Mouse (Mus musculus): ENCODE results near the gene Calcoco1.
A peak's percentile ranks its signal among the peaks of the same experiment; 100 is the strongest.

Calcoco1 gene

DNA sequence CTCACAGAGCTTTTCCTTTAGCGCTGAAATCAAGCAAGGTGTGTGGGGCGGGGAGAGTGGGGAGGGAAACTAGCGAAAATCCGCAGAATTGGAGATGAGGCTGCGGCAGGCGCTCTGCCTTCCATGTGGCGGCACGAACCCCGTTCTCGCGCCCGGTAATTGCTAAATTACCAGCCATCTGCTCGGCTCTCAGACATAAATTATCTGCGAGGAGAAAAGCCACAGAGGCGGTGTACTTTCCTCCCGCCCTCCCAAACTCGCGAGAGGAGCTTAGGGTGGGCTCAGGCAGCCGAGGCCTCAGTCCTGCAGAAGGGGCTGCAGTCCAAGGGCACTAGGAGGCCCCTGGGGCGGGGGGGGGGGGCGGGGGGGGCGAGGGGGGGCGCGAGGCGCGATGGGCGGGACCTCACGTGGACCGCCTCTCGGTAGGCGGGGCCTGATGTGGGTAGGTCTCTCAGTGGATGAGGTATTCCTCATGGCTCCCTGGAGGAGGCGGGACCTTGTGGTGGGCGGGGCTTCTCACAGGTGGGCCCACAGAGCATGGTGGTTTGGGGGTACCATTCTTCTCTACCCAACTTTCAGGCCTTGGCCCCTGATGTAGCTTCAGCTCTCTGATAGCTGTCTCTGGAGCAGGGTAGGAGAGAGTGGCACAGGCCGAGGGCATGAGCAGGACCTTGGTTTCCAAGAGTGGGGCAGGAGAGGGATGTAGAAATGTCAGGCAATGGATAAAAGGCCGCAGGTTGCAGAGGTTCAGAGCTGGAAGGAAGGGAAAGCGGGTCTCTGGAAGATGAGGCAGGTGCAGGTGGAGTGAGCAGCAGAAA is 14.4 kb upstream of the Calcoco1 start:
- peak; percentile 78 for DNase-seq

DNA sequence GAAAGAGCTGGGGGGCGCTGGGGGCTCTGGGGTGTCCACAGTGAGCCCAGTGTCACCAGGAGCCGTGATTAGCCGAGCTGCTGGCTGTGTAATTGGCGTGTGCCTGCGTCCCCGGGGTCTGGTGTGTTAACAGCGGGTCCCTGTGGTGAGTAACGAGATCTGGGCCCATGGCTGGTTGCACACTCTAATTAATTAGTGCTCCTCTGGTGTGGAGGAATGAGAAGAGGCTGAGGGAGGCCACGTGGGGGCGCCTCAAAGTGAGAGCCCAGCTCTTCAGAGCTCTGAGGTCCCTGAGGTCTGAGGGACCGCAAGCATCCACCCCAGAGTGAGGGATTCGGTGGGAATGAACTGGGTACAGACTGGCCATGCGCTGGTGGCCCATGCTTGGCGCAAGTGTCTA is 13.1 kb upstream of the Calcoco1 start:
- peak; percentile 68 for DNase-seq

DNA sequence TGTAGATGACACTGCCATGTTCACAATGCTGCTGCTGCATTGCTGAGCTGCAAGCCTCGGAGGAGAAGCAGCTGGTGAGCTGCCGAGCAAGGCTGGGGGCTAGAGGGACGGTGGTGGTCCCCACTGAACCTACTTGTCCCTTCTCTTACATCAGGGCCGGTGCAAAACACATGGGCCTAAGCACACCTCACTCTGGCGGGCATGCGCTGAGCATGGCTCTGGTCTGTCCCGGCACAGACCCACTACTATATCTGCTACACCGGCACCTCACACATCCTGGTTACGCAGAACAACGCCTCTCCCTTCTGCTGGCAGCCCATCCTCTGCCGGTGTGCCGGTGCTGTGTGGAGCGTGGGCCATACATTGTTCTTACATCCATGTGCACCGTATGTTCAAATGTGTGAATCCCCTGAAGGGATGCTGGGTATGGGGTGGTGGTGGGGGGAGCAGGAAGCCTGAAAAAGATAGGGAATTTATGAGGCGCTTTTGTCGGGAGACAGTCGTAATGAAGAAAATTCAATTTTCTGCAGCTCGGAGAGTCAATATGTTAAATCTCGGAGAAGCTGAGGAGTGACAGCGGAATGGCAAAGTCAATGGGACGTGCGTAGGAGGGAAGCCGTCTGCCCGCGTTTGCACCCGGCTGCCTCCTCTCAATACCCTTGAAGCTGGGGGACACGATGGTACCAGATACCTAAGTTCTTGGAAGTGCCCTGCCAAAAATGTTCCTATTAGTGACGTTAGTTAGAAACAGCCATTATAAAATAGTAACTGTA is 12.0 kb upstream of the Calcoco1 start:
- peak; percentile 54 for DNase-seq

DNA sequence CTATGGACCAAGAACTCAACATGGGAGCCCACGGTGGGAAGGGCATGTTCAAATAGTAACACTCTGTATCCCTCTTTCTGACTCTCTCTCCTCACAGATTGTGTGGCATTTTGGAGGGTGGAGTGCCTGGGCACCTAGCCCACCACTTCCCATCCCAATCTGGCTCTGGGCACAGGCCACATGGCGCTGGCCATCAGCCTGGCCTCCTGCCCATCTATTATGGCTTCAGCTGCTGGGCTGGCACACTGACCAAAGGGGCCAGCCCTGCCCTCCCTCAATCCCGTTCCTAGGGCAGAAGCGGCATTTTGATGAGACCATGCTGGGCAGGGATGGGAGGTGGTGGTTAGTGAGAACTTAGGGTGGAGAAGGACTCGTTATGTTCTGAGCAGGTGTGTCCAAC is 11.3 kb upstream of the Calcoco1 start:
- DNase-seq, result peak; percentile 99

DNA sequence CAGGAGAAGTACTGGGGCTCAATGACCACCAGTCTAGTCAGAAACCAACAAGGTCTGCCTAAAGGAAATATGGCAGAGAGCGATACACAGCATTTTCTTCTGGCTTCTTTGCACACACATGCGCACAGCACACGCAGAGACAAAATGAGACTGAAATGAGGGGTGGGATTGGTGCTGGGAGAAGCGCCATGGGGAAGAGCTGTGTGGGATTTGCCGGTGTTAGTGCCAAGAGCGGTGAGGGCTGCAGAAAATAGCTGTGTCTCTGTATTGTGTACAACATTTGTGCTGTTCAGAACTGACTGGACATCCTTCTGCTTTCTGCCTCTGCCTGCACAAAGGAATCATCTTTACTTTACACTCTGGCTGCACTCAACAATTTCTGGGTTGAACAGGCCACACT is 10.4 kb upstream of the Calcoco1 start:
- peak; percentile 41 for DNase-seq

DNA sequence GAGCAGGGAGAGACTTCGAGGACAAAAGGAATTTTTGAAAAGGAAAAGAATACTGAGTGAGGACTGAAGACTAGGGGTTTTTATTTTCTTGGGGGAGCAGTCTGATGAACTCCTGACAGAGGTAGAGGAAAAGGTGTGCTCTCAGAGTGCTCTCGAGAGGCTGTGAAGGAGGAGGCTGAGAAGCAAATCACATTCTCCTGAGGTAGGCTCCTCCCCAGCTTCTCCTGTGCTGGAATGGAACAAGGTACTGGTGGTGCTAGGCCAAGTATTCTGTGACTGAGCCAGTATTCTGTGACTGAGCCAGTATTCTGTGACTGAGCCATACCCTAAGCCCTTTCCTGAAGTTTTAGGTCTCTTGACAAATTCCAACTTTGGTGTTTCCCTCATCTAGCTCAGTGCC is 6.0 kb upstream of the Calcoco1 start:
- no peak for DNase-seq

DNA sequence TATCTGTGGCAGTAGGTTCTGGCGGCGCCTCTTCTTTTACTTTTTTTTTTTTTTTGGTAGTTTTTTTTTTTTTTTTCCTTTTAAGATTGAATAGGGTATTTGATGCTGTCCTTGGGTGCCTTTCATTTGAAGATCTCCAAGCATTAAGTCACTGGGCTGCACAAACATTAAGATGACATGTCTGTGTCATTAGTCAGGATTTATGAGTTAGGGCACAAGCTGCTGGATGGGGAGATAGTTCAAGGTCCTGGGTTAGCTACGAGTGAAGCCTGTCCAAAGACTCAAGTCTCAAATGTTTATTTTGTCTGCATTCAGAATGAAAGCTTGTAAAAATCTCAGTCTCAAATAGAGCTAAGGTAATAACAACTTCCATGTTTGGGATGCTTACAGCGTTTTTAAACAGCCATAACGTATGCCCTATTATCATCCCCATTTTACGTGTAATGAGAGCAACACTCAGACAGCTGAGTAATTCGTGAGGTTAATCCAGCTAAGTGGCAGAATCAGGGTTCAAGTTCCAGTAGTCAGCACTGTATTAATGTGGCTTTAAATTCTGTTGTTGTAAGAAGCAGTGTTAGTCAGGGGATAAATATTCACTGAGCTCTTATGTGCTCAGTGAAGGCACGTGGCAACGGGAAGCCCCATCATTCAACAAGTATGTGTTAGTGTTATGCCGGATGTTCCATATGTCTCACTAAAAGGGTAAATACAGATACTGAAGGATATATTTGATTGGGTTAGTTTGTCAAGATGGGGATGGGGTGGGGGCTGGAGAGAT is 1.6 kb upstream of the Calcoco1 start:
- no peak for DNase-seq

DNA sequence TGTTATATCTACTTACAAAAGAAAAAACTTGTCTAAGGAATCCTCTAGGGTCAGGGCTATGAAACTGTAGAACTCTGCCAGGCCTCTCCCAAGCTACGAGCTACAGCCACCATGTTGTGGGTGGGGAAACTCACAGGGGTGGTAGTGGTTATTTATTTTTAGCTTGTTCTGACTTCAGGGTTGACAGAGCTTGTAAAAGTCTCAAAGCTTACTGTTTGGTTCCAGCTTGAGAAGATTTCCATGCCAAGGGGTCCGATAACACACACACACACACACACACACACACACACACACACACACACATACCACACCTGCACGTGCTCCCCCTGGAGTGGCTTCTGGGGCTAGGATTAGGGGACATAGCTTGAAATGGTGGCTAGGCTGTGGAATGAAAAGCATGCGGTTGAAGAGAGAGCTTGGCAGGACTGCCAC is 538 bp upstream of the Calcoco1 start:
- no peak for DNase-seq

DNA sequence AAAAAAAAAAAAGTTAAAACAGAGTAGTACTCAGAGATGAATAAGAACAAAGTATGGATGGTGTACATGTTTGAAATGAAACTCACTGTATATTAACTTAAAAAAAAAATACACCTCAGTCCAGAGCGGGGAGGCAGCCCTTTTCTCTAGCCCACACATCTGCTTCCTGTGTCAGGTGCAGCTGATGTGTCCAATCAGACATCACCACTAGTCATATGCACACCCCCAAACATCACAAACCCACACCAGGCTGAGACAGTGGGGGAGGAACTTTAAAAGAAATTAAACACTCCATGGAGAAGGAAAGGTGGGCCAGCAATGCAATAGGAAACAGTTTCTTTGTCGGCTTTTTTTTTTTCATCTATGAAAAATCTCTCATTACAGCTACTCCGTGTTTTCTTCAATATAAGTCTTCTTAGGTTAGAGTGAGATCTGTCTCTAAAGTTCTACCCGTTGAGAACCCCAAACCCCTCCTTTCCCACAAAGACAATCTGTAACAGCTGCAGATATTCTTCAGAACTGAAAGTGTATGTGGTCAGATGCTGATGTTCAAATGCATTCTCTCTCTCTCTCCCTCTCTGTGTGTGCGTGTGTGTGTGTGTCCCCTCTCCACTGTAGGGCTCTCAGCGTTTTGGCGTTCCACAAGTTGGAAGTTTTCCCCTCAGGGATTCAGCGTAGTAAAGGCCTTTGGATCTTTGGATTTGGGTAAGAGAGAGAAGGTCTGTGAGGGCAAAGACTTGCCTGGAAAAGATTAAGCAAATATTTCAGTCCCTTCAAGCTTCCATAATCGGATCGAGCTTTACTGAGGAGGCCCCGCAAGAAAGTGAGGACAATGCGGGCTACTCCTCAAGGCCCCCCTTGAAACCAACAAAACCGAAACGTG is 721 bp downstream of the Calcoco1 start:
- peak; percentile 36 for DNase-seq

DNA sequence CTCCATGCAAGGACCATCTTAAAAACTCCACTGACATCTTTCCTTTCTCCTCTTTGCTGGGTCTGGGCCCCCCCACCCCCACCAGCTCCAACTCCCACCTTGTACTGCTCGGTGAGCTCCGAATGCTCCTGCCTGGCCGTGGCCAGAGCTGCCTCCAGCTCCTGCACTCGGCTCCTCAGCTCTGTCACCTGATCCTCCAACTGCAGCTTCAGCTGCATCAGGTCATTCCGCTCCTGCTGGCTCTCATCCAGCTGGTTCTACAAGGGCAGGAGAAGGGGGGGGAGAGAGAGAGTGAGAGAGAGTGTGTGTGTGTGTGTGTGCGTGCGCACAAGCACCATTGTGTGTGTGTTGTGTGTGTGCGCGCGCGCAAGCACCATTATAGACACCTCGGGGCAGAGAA is 5.8 kb downstream of the Calcoco1 start:
- DNase-seq, result no peak

DNA sequence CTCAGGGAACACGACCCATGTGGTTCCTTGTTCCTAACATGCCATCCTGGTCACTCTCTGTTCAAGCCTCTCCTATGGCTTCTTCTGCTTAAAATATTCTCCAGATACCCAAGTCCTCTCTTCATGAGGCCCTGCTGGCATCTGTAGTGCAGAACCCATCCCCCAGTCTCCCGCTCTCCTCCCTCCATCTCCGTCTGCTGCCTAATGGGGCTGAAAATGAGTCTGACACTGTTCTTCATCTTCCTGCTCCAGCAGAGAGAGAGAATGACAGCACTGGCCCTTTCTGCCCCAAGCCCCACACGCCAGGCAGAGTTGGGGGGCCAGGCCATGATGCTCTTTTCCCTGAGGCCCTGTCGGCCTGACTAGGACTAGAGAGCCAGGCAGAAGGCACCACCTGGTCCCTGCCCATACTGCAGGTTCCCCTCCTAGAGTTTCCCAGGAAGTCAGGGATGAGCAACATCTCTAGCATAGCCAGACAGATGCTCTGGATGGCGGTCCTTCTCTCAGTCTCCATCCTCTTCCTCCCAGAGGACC is 14.2 kb downstream of the Calcoco1 start:
- DNase-seq, result no peak

DNA sequence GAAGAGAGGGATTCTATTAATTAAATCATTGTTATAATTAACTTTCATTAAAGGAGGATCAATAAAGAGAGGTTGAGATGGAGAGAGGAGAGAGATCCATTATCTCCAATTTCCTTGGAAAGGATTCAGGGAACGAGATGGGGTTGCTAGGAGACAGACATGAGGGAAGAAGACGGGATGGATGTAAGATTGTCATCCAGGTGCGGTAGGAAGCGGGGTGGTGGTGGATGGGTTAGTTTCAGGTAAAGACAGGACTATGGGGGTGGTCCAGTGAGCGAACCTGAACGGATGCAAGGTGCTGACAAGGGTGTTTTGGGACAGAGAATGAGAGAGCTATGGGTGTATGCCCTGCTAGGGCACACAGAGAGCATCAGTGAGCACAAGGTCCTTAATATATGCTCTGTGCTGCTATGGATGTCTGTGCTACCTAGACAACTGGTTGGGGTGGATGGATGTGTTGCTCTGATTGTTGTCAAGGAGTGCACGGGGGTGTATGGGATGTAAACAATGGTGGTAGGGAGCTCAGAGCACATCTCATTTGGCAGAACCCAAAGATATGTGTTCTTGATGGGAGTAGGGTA is 16.0 kb downstream of the Calcoco1 start:
- DNase-seq, result no peak

DNA sequence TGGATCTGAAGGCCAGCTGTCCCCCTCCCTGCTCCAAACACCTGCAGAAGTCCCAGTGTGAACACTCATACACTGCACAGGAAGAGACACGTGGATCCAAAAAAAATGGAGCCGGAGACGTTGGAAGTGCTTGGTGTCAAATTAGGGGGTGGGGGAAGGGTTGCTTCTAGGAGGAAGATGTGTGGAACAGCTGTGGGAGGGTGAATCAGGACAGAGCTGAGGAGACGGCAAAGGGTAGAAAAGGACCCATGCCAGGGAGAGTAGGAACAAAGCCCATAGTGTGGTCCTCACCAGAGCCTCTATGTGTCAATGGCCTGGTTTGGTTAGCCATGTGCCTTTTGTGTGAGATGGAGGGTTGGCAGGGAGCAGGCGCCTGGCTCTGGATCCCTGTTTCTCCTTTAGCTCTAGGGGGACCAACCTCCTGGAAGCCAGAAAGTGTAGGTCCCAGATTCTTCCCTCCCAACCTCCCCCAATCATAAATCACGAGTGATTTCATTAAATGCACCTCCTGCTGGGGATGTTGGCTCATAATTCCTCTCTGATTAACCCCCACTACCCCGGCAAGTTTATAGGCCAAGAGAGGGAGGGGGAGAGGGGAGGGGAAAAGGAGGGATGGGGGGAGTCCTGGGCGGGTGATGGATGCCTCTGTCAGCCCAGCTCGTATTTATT is 16.6 kb downstream of the Calcoco1 start:
- DNase-seq, result no peak

DNA sequence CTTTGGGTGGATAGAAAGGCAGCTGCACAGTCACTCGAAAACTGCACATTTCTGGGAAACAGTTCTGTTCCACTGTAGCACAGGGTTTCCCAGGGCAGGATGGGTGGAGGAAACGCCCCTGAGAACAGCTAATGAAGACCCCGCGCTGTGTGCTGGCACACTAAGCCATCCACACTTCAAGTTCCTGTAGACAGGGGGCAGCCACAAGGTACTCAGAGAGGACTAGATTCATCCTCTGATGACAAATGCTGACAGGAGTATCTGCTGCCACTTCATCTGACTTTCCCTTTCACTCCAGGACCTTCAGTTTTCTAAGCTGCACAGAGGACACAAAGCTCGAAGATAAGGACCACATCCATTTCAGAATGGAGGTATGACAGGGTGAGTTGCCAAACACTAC is 17.2 kb downstream of the Calcoco1 start:
- DNase-seq, result no peak

DNA sequence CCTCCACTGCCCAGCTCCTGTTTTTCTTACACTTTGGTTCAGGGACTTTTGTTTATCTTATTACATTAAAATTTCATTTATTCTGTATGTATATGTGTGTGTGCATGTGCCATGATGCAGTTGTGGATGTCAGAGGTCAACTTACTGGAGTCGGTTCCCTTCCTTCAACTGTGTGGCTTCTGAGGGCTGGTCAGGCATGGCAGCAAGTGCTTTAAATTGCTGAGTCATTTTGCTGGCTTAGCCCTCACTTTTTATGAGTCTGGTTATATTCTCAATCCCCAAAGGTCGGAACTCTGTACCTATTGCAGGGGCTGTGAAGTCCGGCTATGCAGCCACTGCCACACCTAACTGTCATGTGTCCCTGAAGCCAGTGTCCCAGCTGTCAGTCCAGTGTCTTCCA is 19.0 kb downstream of the Calcoco1 start:
- no peak for DNase-seq

DNA sequence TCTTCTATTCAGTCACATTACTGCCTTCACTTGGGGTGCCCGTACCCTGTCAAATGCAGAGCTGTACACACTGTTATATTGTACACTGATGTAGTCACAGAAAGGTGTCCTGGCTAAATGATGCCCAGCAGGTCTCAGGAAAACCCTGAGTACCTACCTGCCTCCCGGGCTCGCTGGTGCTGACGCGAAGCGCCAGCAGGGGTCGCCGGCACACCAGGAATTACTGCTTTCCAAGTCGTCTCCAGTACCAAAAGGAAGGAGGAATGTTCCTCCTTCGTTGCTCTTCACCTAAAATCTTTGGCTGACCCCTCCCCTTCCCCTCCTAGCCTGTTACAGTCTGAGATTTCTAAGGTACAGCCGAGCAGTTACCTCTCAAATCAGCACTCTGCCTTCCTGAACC is 23.8 kb downstream of the Calcoco1 start:
- DNase-seq, result peak; percentile 89

DNA sequence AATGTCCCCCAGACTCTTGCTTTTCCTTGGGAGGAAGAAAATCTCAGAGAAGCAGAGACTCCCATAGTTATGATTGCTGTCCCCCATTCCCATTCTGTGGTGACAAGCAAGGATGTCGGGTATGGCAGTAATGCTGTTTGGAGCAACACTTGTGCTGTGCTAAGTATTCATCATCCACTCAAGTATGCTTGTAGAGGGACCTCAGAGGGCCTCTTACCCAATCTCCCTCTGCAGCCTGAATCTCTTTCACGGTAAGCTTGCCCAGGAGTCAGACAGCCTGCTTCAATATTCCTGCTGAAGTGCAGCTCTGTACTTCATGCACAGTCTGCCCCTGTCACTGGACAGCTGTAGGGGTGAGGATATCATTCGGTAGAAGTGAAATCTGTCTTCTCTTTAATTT is 25.1 kb downstream of the Calcoco1 start:
- no peak for DNase-seq

DNA sequence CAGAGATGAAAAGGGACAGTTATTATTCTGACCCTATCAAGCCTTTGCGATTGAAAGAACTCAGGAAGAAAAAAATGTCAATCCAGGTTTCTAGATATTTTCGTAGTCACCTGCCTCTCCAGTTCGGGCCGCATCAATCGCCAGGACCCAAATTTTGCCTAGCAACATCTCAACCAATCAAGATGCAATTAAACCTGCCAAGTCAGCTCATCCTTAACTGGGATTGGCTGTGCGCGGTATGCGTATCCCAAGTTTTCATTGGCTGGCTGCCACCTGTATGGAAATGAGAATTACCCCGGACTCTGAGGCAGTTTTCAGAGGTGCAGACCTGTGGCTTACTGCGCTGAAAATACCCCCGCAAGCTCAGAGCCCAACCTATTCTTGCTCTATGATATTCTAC is 28.4 kb downstream of the Calcoco1 start:
- peak; percentile 95 for DNase-seq

DNA sequence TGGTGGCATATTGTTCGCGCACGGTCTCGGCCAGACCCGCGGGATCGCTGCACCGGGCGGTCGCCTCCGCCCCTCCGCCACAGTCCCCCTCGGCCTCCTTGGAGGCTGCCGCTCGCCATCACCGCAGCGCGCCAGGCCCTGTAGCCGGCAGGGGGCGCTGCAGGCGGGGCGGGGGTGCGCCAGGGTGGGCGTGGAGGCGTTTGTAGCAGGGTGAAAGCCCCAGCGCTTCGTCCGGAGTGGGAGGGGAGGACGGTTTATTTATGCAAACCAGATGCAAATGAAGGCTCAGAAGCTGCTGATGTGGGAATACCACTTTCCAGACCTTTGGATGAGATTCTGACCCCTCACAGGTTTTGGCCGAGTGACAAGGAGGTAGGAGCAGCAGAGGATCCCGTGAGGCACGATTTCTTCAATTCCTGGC is 29.0 kb downstream of the Calcoco1 start:
- peak; percentile 81 for DNase-seq

DNA sequence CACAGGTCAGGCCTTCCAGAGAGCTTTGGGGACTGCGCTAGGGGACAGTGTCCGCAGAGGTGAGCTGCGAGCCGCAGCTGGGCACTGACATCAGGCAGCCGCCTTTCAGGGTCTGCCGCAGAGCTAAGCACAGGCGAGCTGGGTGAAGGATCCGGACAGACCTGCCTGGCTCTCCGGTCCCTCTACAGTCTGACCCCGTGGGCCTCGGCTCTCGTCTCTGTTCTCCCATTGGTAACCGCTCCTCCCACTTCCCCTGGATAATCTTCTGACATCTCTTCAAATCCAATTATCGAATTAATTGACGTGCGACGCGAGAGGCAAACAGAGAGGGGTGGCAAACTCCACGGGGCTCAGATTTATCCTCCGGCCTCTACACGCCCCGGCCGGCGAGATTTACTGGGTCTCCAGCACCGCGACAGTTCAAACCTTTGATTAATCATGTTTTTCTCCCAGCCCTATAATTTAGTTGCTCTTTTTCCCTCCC is 29.6 kb downstream of the Calcoco1 start:
- peak; percentile 54 for DNase-seq

DNA sequence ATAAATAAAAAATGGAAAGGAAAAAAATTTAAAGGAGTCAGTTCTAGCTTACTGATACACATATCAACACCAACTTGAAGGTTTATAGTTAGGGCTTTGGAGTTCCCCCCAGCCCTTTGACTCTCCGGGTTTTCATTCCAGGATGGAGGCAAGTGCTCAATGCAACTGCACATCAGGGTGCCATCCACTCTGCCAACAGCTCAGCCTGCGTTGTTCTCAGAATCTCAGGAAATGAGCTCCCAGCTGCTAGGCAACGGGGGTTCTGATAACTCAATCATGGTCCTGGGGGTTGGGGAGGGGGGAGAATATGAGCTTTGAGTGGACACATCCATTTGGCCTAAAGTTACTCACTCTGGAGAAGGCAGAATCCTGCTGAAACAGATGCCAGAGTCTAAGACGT is 36.2 kb downstream of the Calcoco1 start:
- DNase-seq, result no peak
